Mouse (Mus musculus) thymus, adult 18-20 months (tissue): Measurements from ENCODE around the gene Nlrp10.

ENCODE experiments used
- DNase-seq, 2 experiments: peaks; one replicate each; pipeline ENCODE4 v3.0.0; 2022; ENCODE audit warnings: mixed read lengths in 2 of 2

The Nlrp10 gene

GRCm38 (mm10) chr7:108929726-108930393 lies at the start of gene Nlrp10:
Nlrp10 (minus strand) TSS chr7:108930178.
- no peak for DNase-seq

GRCm38 (mm10) chr7:108972273-108972672 lies 42.3 kb upstream of the Nlrp10 start:
- DNase-seq: no peak

GRCm38 (mm10) chr7:108968201-108968600 lies 38.2 kb upstream of the Nlrp10 start:
- no peak for DNase-seq

GRCm38 (mm10) chr7:108966742-108967362 lies 36.9 kb upstream of the Nlrp10 start:
- no peak for DNase-seq

- no peak for DNase-seq
Measured at GRCm38 (mm10) chr7:108965968-108966367, 36.0 kb upstream of the Nlrp10 start.

GRCm38 (mm10) chr7:108957734-108958133 lies 27.8 kb upstream of the Nlrp10 start:
- no peak for DNase-seq

GRCm38 (mm10) chr7:108954185-108954584 lies 24.2 kb upstream of the Nlrp10 start:
- DNase-seq: no peak

- no peak for DNase-seq
Measured at GRCm38 (mm10) chr7:108952801-108953200, 22.8 kb upstream of the Nlrp10 start.

- no peak for DNase-seq
Measured at GRCm38 (mm10) chr7:108950762-108951331, 20.9 kb upstream of the Nlrp10 start.

- no peak for DNase-seq
Measured at GRCm38 (mm10) chr7:108950312-108950761, 20.4 kb upstream of the Nlrp10 start, which contains the start of gene Tub. Tub (plus strand) TSS chr7:108950338.

GRCm38 (mm10) chr7:108949301-108949700 lies 19.3 kb upstream of the Nlrp10 start:
- no peak for DNase-seq

GRCm38 (mm10) chr7:108948611-108949010 lies 18.6 kb upstream of the Nlrp10 start:
- no peak for DNase-seq

- DNase-seq: no peak
Measured at GRCm38 (mm10) chr7:108944002-108944401, 14.0 kb upstream of the Nlrp10 start.

- DNase-seq: no peak
Measured at GRCm38 (mm10) chr7:108941466-108941865, 11.5 kb upstream of the Nlrp10 start.

GRCm38 (mm10) chr7:108936591-108936990 lies 6.6 kb upstream of the Nlrp10 start:
- no peak for DNase-seq

- no peak for DNase-seq
Measured at GRCm38 (mm10) chr7:108935411-108935810, 5.4 kb upstream of the Nlrp10 start.

GRCm38 (mm10) chr7:108934836-108935235 lies 4.9 kb upstream of the Nlrp10 start:
- DNase-seq: no peak

GRCm38 (mm10) chr7:108933794-108934731 lies 4.1 kb upstream of the Nlrp10 start, which contains the start of gene Eif3f:
Eif3f (plus strand) TSS chr7:108934417.
- DNase-seq: peak; percentile 79 to 92

- DNase-seq: no peak
Measured at GRCm38 (mm10) chr7:108928280-108929188, 1.4 kb downstream of the Nlrp10 start.

GRCm38 (mm10) chr7:108927043-108927442 lies 2.9 kb downstream of the Nlrp10 start:
- DNase-seq: no peak

- no peak for DNase-seq
Measured at GRCm38 (mm10) chr7:108903969-108904368, 26.0 kb downstream of the Nlrp10 start.

GRCm38 (mm10) chr7:108894320-108894719 lies 35.7 kb downstream of the Nlrp10 start, which contains the start of gene Olfr519:
Olfr519 (minus strand) TSS chr7:108894420.
- no peak for DNase-seq
